Mouse (Mus musculus) intestine, postnatal 0 days (tissue): ENCODE data around the gene Smurf2. TPM values are rescaled to one million over a fixed set of nuclear protein-coding genes. Genes with fewer than 3 reads are reported as not detected.

Experiments
- ATAC-seq: fragments of 200-750 bp; cut with Nextera tagmentation; 2 replicates; pipeline ENCODE4 v1.8.0; 2017; ENCODE audit warnings: mild to moderate bottlenecking, moderate TSS enrichment, moderate library complexity
- H3K27ac ChIP-seq: fragments of 300-500 bp; sonication (generic); 2 replicates; pipeline ENCODE4 v1.5.1; 2014; ENCODE audit warnings: mild to moderate bottlenecking, low read depth, low read length, moderate library complexity
- H3K27me3 ChIP-seq: fragments of 300-500 bp; sonication (generic); replicated peaks from 2 replicates; pipeline ENCODE4 v1.6.1; 2014; ENCODE audit warnings: low read length, mixed read lengths; ENCODE audit not compliant: control insufficient read depth, insufficient read depth
- H3K36me3 ChIP-seq: fragments of 300-500 bp; sonication (generic); 2 replicates; pipeline ENCODE4 v1.6.1; 2014; ENCODE audit warnings: mild to moderate bottlenecking, moderate library complexity; ENCODE audit not compliant: control insufficient read depth, insufficient read depth
- H3K4me1 ChIP-seq: fragments of 300-500 bp; sonication (generic); replicated peaks from 2 replicates; pipeline ENCODE4 v1.6.1; 2014; ENCODE audit warnings: antibody characterized with exemption, low read length, mixed read lengths; ENCODE audit not compliant: control insufficient read depth, insufficient read depth
- H3K4me2 ChIP-seq: fragments of 300-500 bp; sonication (generic); replicated peaks from 2 replicates; pipeline ENCODE4 v1.6.1; 2014; ENCODE audit warnings: low read depth, mild to moderate bottlenecking, moderate library complexity
- H3K4me3 ChIP-seq: fragments of 300-500 bp; sonication (generic); 2 replicates; pipeline ENCODE4 v1.5.1; 2014; ENCODE audit warnings: low read depth, low read length
- H3K9ac ChIP-seq: fragments of 300-500 bp; sonication (generic); 2 replicates; pipeline ENCODE4 v1.6.1; 2014; ENCODE audit warnings: mild to moderate bottlenecking, low read depth, low read length
- H3K9me3 ChIP-seq: fragments of 300-500 bp; sonication (generic); 2 replicates; pipeline ENCODE4 v1.6.1; 2016; ENCODE audit warnings: mixed run types; ENCODE audit not compliant: control insufficient read depth
- CTCF ChIP-seq: sonication (generic); IDR thresholded peaks from 2 replicates; pipeline ENCODE4 v1.5.1; 2016; ENCODE audit warnings: low read depth, mild to moderate bottlenecking, control low read depth, antibody characterized with exemption, moderate library complexity
- WGBS: fragments of 180-500 bp; shearing (Covaris S2); extraction: QIAGEN DNeasy Blood & Tissue Kit; methylation state at CpG from one replicate; pipeline ENCODE4 v1.1.7; 2014; 5-methylcytosine and 5-hydroxymethylcytosine counted together
- polyA plus RNA-seq: library from polyadenylated mRNA; unstranded; fragments of >200 nt; fragmentation: Nextera tagmentation; extraction: Ambion mirVana; gene quantifications from 2 replicates; pipeline ENCODE4 v1.2.1, GENCODE M21; 2015

Gene Smurf2
- polyA plus RNA-seq, 1 experiment from 2014 or later, result 8.0 TPM

DNA sequence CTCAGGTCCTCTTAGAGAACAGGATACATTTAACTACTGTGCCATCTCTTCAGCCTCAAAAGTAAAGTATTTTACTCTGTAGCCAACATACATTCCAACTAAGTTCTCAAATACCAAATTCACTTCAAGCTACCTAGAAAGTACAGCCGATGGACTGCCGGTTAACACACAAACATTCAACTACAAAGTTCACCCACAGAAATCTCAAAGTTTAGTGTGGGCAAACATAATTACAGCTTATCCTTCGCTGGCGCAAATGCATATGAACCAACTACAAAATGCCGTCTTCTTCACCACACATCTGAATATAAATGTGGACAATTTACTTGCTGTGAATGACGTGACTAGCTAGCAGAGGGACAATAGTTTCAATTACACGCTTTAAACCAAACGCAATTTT, 1.6 kb downstream of the Smurf2 start:
- H3K4me3 ChIP-seq, result peak overlapping the region; percentile 85
- H3K4me2 ChIP-seq, result peak overlapping the region; percentile 77
- no peak overlapping the region for H3K27ac ChIP-seq
- H3K4me1 ChIP-seq, result no peaks in the 10 kb centered on the region
- ATAC-seq, result no peak
- no peaks in the 10 kb centered on the region for H3K9me3 ChIP-seq
- no peak for TF ChIP-seq CTCF
- H3K9ac ChIP-seq, result peak overlapping the region; percentile 96
- WGBS, result 11% methylated on average over 8 of the region's 8 CpGs
- H3K36me3 ChIP-seq, result no peaks in the 10 kb centered on the region
- H3K27me3 ChIP-seq, result no peaks in the 10 kb centered on the region

DNA sequence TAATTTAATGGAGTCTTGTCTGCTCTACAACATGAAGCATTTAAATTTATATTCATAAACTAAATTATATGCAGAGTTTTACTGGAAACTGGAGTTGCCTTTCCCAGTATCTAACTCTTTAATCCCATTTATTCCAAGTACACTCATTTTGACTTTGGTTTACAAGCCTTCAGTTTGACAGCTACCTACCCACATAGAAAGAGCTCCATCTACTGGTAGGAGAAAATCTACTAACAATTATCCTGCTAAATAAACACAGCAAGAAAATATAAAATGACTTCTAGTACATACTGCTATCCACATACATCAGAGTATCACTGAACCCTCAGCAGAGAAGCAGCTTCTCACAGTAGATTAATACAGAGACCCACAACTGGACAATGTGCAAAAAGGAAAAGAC, 9.3 kb downstream of the Smurf2 start:
- no peak for ATAC-seq
- Histone ChIP-seq H3K27ac (no peak overlapping the region), H3K4me2 (no peak overlapping the region), H3K27me3 (no peaks in the 10 kb centered on the region), H3K9me3 (no peaks in the 10 kb centered on the region), H3K9ac (no peak overlapping the region), H3K4me3 (no peak overlapping the region), H3K4me1 (no peaks in the 10 kb centered on the region), H3K36me3 (no peaks in the 10 kb centered on the region)
- peak; percentile 71 for TF ChIP-seq CTCF

DNA sequence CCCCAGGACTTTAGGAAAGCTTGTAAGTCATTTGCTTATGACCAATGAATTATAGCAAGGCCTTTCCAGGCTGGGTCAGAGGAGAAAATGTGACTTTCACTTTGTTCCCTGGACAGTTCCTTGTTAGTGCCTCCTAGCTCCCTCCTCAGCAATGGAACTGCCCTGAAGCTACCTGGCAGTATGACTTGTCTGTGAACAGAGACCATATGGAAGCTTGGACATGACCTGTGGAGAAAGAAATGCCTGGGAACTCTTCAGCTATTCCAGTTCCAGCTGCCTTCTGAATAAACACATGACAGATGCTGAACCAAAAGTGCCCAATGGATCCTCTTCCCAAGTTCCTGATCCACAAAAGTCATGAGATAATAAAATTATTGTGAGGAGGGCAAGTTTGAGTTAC, 12.5 kb downstream of the Smurf2 start:
- Histone ChIP-seq H3K4me3 (no peak overlapping the region), H3K4me2 (no peak overlapping the region), H3K9ac (no peak overlapping the region), H3K27ac (no peak overlapping the region), H3K27me3 (no peaks in the 10 kb centered on the region), H3K4me1 (no peaks in the 10 kb centered on the region), H3K9me3 (no peaks in the 10 kb centered on the region), H3K36me3 (no peaks in the 10 kb centered on the region; the same call in 1 of the 2 replicates)
- no peak for ATAC-seq
- no peak for TF ChIP-seq CTCF

DNA sequence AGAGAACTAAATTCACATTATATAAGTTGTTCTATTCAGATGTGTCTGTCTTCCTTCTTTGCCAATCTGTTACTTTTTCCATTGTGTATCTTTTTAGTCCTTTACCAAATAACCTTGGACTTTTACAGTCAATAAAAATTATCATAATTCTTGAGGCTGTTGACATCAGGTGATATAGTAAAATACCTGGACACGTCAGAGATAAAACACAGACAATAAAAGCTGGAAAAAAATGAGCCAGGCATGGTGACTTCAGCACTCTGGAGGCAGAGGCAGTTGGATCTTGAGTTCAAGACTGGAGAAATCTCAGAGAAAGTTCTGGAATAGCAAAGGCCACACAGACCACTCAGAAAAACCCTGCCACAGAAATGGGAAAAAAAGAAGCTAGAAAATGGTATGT, 13.3 kb downstream of the Smurf2 start:
- H3K9ac ChIP-seq, result no peak overlapping the region
- no peak overlapping the region for H3K4me2 ChIP-seq
- no peaks in the 10 kb centered on the region for H3K4me1 ChIP-seq
- H3K4me3 ChIP-seq, result no peak overlapping the region
- no peak for TF ChIP-seq CTCF
- 0 out of 2 replicates have a peak overlapping the region, but pooled peaks have one; percentile 3 for H3K27ac ChIP-seq
- H3K36me3 ChIP-seq, result no peaks in the 10 kb centered on the region; the same call in 1 of the 2 replicates
- peak; percentile 73 for ATAC-seq
- H3K9me3 ChIP-seq, result no peaks in the 10 kb centered on the region
- no peaks in the 10 kb centered on the region for H3K27me3 ChIP-seq
- 58% methylated on average over 1 of the region's 1 CpGs for WGBS

DNA sequence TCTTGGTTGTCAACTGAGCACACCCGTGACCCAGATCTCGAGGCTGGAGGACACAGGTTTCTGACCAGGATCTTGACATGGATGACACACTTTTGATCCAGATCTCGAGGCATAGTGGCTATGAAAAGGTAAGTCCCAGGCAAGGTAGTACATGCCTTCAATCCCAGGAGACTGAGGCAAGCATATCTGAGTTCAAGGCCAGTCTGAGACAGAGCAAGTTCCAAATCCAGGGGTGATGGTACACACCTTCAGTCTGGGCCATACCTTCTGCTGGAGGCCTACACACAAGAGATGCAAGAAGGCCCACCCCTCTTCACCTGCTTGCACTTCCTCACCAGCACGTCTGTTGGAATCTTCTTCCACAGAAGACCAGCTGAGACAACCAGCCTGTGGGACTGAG, 14.8 kb downstream of the Smurf2 start:
- no peaks in the 10 kb centered on the region for H3K27me3 ChIP-seq
- H3K4me3 ChIP-seq, result no peak overlapping the region
- H3K4me2 ChIP-seq, result no peak overlapping the region
- WGBS, result 91% methylated on average over 4 of the region's 4 CpGs
- TF ChIP-seq CTCF, result no peak
- no peaks in the 10 kb centered on the region; the same call in 1 of the 2 replicates for H3K36me3 ChIP-seq
- no peak overlapping the region for H3K27ac ChIP-seq
- peaks cover 5% of the 10 kb centered on the region for H3K4me1 ChIP-seq
- H3K9ac ChIP-seq, result no peak overlapping the region
- H3K9me3 ChIP-seq, result no peaks in the 10 kb centered on the region
- no peak for ATAC-seq

DNA sequence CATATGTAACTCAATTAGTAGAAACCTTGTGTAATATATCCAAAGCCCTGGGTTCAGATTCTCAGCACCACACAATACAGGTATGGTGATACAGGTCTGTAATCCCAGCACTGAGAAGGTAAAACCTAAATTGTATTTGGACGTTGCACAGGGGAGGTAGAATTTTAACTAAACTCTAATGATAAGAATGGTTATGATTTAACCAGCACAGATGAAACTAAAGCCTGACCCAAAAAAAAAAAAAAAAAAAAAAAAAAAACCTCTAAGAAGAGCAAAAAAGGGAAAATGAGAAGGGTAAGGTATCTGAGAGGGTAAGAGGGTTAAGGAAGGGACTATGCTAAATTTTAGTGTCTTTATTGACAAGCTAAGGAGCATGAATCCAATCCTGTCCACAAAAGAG, 20.7 kb downstream of the Smurf2 start:
- no peaks in the 10 kb centered on the region for H3K9me3 ChIP-seq
- WGBS, result 45% methylated on average over 1 of the region's 1 CpGs
- no peak for ATAC-seq
- H3K4me3 ChIP-seq, result no peak overlapping the region
- no peak overlapping the region for H3K27ac ChIP-seq
- H3K4me1 ChIP-seq, result peaks cover 10% of the 10 kb centered on the region
- H3K9ac ChIP-seq, result no peak overlapping the region
- TF ChIP-seq CTCF, result no peak
- H3K4me2 ChIP-seq, result no peak overlapping the region
- no peaks in the 10 kb centered on the region for H3K27me3 ChIP-seq
- H3K36me3 ChIP-seq, result no peaks in the 10 kb centered on the region

DNA sequence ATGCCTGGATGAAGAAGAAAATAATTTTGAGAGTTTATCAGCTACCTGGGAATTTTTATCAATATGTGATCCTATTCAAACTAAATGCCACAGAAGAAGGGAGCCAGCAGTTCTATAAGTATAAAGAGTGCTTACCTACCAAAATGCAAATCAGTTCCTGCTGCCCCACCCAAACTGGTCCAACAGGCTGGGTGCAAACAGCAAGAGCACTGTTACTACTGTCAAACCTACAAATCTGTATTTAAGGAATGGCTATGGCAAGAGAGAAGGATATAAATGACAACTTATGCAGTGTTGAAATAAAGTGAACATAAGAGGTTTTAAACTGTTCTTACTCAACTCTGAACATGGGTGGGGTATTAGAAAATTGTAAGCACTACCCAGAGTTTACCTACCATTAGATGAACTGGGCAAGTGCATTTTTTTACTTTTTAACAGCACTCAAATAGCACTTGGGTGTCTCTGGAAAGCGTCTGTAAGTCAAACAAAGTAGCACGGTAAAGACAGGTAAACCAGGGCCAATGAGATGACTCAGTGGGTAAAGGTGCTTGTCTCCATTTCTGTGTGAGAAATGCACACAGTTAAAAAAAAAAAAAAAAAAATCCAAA, 23.9 kb downstream of the Smurf2 start:
- 14% methylated on average over 2 of the region's 2 CpGs for WGBS
- ATAC-seq, result 0 out of 2 replicates have a peak, but pooled peaks have one; percentile 19
- no peaks in the 10 kb centered on the region for H3K27me3 ChIP-seq
- H3K9ac ChIP-seq, result no peak overlapping the region
- no peak overlapping the region for H3K4me3 ChIP-seq
- H3K36me3 ChIP-seq, result no peaks in the 10 kb centered on the region
- H3K4me2 ChIP-seq, result no peak overlapping the region
- no peak overlapping the region for H3K27ac ChIP-seq
- no peaks in the 10 kb centered on the region for H3K9me3 ChIP-seq
- peaks cover 10% of the 10 kb centered on the region for H3K4me1 ChIP-seq
- TF ChIP-seq CTCF, result no peak
